Mouse (Mus musculus) ovary, postnatal 14 days (tissue): ENCODE data around the gene R3hdml.

Source experiments
- DNase-seq: peaks from one replicate; pipeline ENCODE4 v3.0.0; 2022; ENCODE audit warnings: low spot score

R3hdml gene

GRCm38 (mm10) chr2:163540231-163541117 lies 48.4 kb downstream of the R3hdml start:
- DNase-seq: no peak

GRCm38 (mm10) chr2:163541568-163542182 lies 49.6 kb downstream of the R3hdml start:
- DNase-seq: no peak

GRCm38 (mm10) chr2:163542674-163543073 lies 50.6 kb downstream of the R3hdml start:
- DNase-seq: no peak

DNA sequence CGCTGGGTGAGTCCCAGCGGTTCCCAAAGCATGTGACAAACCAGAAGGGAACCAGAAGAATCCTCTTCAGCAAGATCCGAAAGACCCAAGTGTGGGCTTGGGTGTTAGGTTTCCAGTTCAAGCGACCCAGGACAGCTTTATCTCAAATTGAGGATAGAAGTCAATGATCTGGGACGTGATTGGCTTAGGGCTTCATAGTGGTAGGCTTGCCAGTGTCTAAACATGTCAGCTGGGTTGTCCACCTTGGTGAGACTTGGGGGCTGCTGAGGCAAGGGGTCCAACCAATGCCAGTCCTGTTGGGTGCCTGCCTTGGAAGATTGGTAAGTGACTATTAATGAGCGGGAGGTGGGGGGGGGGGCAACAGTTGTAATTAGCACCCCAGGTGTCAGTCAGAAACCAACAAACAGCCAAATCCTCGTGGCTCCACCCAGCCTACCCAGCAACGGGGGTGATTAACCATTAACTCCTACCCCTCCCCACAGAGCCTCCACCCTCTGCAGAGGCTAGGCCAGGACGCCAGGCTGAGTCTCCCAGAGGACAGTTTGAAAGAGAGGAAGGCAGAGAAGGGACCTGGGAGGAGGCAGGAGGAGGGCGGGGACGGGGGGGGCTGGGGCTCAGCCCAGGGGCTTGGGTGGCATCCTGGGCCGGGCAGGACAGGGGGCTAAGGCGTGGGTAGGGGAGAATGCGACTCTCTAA lies 54.7 kb downstream of the R3hdml start:
- no peak for DNase-seq

GRCm38 (mm10) chr2:163548822-163549221 lies 56.7 kb downstream of the R3hdml start:
- no peak for DNase-seq

GRCm38 (mm10) chr2:163549786-163550185 lies 57.7 kb downstream of the R3hdml start:
- no peak for DNase-seq
